Mouse (Mus musculus) thymus, adult 2 months (tissue): ENCODE data around the gene Susd1. TPM values are rescaled to one million over a fixed set of nuclear protein-coding genes. Genes with fewer than 3 reads are reported as not detected.
A peak's percentile ranks its signal among the peaks of the same experiment; 100 is the strongest.

Experiments used
- DNase-seq: peaks from one replicate; pipeline ENCODE4 v3.0.0; 2021
- H3K27ac ChIP-seq: fragments of 200-500 bp; 2 replicates; pipeline ENCODE4 v1.5.1; 2012; ENCODE audit warnings: low read length, control low read depth; ENCODE audit not compliant: control insufficient read depth, insufficient read depth
- H3K27me3 ChIP-seq: fragments of 200-500 bp; 2 replicates; pipeline ENCODE4 v1.6.1; 2012; ENCODE audit warnings: mild to moderate bottlenecking, low read length, moderate library complexity, mixed read lengths; ENCODE audit not compliant: control insufficient read depth, insufficient read depth
- H3K36me3 ChIP-seq: fragments of 200-500 bp; 2 replicates; pipeline ENCODE4 v1.6.1; 2012; ENCODE audit warnings: mild to moderate bottlenecking, low read length, moderate library complexity; ENCODE audit not compliant: control insufficient read depth, insufficient read depth
- H3K4me1 ChIP-seq: fragments of 200-500 bp; replicated peaks from 2 replicates; pipeline ENCODE4 v1.6.1; 2012; ENCODE audit warnings: low read length; ENCODE audit not compliant: control insufficient read depth, insufficient read depth
- H3K4me3 ChIP-seq: fragments of 200-500 bp; 2 replicates; pipeline ENCODE4 v1.5.1; 2012; ENCODE audit warnings: mild to moderate bottlenecking, low read length, control low read depth, moderate library complexity; ENCODE audit not compliant: control insufficient read depth, insufficient read depth
- CTCF ChIP-seq: fragments of 200-500 bp; IDR thresholded peaks from 2 replicates; pipeline ENCODE4 v1.5.1; 2012; ENCODE audit warnings: mild to moderate bottlenecking, control low read depth, low read length, moderate library complexity, borderline replicate concordance; ENCODE audit not compliant: control insufficient read depth, poor library complexity, insufficient read depth; ENCODE audit errors: extremely low read depth
- POLR2A ChIP-seq: fragments of 200-500 bp; IDR thresholded peaks from 2 replicates; pipeline ENCODE4 v1.6.1; 2012; ENCODE audit warnings: mild to moderate bottlenecking, low read length, control low read depth, moderate library complexity; ENCODE audit not compliant: control insufficient read depth, poor library complexity, insufficient read depth; ENCODE audit errors: extremely low read depth
- WGBS: fragments of 180-500 bp; shearing (Covaris S2); methylation state at CpG from one replicate; pipeline ENCODE4 v1.1.7; 2018; 5-methylcytosine and 5-hydroxymethylcytosine counted together
- polyA plus RNA-seq: library from polyadenylated mRNA; depleted of rRNA; stranded (reverse); fragments of >200 nt; gene quantifications from 2 replicates; pipeline ENCODE4 v1.2.3, GENCODE M21; 2012; rRNA removed

Susd1 gene
- polyA plus RNA-seq, 1 experiment, result 22.0 TPM

DNA sequence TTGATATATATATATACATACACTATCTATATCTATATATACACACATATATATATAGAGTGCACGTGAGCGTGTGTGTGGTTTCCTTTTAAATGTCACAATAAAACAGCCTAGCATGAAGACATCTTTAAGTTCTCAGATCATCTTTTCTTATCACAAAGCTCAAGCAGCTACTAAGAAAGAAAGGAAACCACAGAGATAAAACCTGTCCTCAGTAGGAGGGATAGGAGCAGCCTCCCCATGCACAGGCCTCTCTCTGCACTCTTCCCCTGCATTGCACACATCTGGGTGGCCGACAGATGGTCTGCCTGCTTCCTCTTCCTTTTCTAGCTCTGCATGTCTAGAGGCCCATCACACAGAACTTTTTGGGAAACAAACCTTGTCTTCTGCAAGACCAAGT is 162.9 kb downstream of the Susd1 start:
- no peak for TF ChIP-seq CTCF
- TF ChIP-seq POLR2A, result no peak
- WGBS, result 3% methylated on average over 3 of the region's 3 CpGs
- no peaks in the 10 kb centered on the region for H3K27me3 ChIP-seq
- peak; percentile 68 for DNase-seq
- H3K27ac ChIP-seq, result peak overlapping the region; percentile 77; the same call in 1 of the 2 replicates
- H3K4me3 ChIP-seq, result no peak overlapping the region
- H3K36me3 ChIP-seq, result no peaks in the 10 kb centered on the region
- H3K4me1 ChIP-seq, result peaks cover 25% of the 10 kb centered on the region

DNA sequence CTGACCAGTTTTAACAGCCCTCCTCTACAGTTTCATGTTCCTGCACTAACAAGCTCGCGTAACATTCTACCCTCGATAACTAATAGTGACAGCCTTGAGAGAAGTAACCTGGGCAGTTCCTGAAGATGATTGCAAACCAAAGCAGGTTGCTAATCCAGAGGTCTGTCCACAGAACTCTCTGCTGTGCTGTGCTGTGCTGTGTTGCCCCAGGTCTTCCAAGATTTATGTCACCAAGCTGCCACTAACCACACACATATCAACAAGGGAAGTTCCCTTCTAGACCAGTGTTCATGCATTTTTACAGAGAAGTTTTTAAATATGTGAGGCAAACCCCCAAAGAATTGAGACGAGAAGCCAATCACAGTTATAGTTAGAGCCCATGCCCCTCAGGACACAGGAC is 164.3 kb downstream of the Susd1 start:
- no peak for DNase-seq
- H3K27ac ChIP-seq, result no peak overlapping the region

DNA sequence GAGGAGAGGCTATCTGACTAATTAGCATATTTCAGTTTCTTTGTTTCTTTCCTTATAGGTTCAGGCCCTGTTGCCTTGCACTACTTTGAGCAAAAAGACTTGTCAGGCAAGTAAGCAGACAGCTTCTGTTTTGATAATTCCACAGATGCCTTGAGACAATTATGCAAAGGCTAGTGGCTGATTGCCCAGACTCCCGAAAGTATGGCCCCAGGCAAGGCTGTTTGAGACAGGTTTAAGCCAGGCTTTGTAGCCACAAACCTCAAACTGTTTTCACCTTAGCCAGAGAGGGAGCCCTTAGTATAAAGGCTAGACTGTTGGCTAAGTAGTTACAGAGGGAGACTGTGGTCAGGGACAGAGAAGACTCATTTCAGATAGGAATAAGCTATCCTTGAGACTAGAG is 165.1 kb downstream of the Susd1 start:
- TF ChIP-seq POLR2A (no peak), CTCF (no peak)
- Histone ChIP-seq H3K27me3 (no peaks in the 10 kb centered on the region), H3K4me3 (no peak overlapping the region), H3K27ac (no peak overlapping the region), H3K36me3 (no peaks in the 10 kb centered on the region), H3K4me1 (peaks cover 21% of the 10 kb centered on the region)
- 21% methylated on average over 1 of the region's 1 CpGs for WGBS
- no peak for DNase-seq

More for the DNA sequence above, 164.3 kb downstream of the Susd1 start:
- TF ChIP-seq POLR2A (no peak), CTCF (no peak)
- 58% methylated on average over 4 of the region's 4 CpGs for WGBS
- H3K27me3 ChIP-seq, result no peaks in the 10 kb centered on the region
- no peaks in the 10 kb centered on the region for H3K36me3 ChIP-seq
- peaks cover 23% of the 10 kb centered on the region for H3K4me1 ChIP-seq
- no peak overlapping the region for H3K4me3 ChIP-seq

DNA sequence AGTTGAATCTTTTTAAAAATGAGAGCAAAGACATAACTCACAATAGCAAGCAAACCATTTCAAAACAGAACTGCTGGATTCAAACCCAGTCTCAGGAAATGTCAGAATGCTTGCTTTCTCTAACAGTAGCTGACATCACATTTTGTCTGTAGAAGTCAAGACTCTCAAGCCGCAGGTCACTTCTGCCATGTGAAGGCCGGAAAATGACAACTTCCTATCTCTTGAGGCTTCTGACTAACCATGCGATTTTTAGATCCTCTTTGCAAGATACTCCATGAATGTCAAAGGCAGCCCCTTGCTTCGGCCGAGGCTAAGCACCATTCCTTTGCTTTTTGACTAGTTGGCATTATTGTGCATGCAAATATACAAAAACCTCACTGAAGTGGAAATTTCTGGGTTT is 172.8 kb downstream of the Susd1 start:
- 31% methylated on average over 5 of the region's 5 CpGs for WGBS
- no peak for DNase-seq
- H3K27me3 ChIP-seq, result no peaks in the 10 kb centered on the region
- peaks cover 32% of the 10 kb centered on the region for H3K4me1 ChIP-seq
- H3K27ac ChIP-seq, result 0 out of 2 replicates have a peak overlapping the region, but pooled peaks have one; percentile 37
- H3K4me3 ChIP-seq, result no peak overlapping the region
- H3K36me3 ChIP-seq, result no peaks in the 10 kb centered on the region
- TF ChIP-seq CTCF, result no peak
- TF ChIP-seq POLR2A, result no peak

DNA sequence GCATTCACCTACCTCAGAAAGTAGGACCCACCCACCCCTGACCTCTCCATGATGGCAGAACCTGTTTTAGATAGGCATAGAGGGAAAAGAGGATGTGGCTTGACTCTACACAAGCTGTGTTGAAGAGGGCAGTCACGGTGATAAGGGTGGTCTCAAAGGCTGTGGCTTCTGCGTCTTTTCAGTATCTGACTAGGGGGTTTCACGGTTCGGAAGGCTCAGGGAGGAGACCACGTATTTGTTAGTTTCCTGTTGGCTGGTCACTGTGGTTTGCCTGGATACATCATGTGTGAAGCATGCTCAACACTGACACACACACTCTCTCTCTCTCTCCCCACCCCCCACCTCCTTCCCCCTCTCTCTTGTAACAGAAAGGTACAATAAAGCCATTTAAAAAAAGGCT is 173.3 kb downstream of the Susd1 start:
- H3K4me3 ChIP-seq, result no peak overlapping the region
- H3K36me3 ChIP-seq, result no peaks in the 10 kb centered on the region
- 11% methylated on average over 5 of the region's 5 CpGs for WGBS
- H3K27me3 ChIP-seq, result no peaks in the 10 kb centered on the region
- H3K27ac ChIP-seq, result peak overlapping the region; percentile 65
- H3K4me1 ChIP-seq, result peaks cover 35% of the 10 kb centered on the region
- no peak for DNase-seq
- TF ChIP-seq POLR2A, result no peak
- no peak for TF ChIP-seq CTCF

Other genes starting within 250 kb of the Susd1 start
- 47.0 and 84.3 TPM in 2 replicates for gene Ugcg, start 249.4 kb downstream of the Susd1 start, polyA plus RNA-seq
- 90.4 and 107 TPM in 2 replicates for gene Ptbp3, start 110.7 kb upstream of the Susd1 start, polyA plus RNA-seq
- gene Hsdl2, start 142.9 kb upstream of the Susd1 start, polyA plus RNA-seq, result 14.3 and 22.2 TPM in 2 replicates
- gene E130308A19Rik, start 187.6 kb upstream of the Susd1 start, polyA plus RNA-seq, result 12.4 and 14.8 TPM in 2 replicates